Mouse (Mus musculus) liver, postnatal 0 days (tissue): ENCODE data around the gene Cog6. TPM values are rescaled to one million over a fixed set of nuclear protein-coding genes. Genes with fewer than 3 reads are reported as not detected.

Experiments
- ATAC-seq: fragments of 200-750 bp; cut with Nextera tagmentation; 2 replicates; pipeline ENCODE4 v1.8.0; 2017; ENCODE audit warnings: mild to moderate bottlenecking, moderate library complexity
- DNase-seq: peaks from one replicate; pipeline ENCODE4 v3.0.0-alpha.2; 2016
- H3K27ac ChIP-seq: fragments of 300-500 bp; sonication (generic); 2 replicates; pipeline ENCODE4 v1.5.1; 2014; ENCODE audit warnings: antibody characterized with exemption, moderate library complexity, mild to moderate bottlenecking, low read depth
- H3K27me3 ChIP-seq: fragments of 300-500 bp; sonication (generic); 2 replicates; pipeline ENCODE4 v1.6.1; 2014; ENCODE audit warnings: low read length, control low read depth, mixed read lengths; ENCODE audit not compliant: insufficient read depth
- H3K36me3 ChIP-seq: fragments of 300-500 bp; sonication (generic); replicated peaks from 2 replicates; pipeline ENCODE4 v1.6.1; 2014; ENCODE audit warnings: mild to moderate bottlenecking, control low read depth, low read length, moderate library complexity, mixed read lengths; ENCODE audit not compliant: insufficient read depth
- H3K4me1 ChIP-seq: fragments of 300-500 bp; sonication (generic); 2 replicates; pipeline ENCODE4 v1.6.1; 2014; ENCODE audit warnings: antibody characterized with exemption, mild to moderate bottlenecking, control low read depth; ENCODE audit not compliant: insufficient read depth
- H3K4me2 ChIP-seq: fragments of 300-500 bp; sonication (generic); 2 replicates; pipeline ENCODE4 v1.6.1; 2014; ENCODE audit warnings: low read depth, mild to moderate bottlenecking, low read length, moderate library complexity, mixed read lengths
- H3K4me3 ChIP-seq: fragments of 300-500 bp; sonication (generic); 2 replicates; pipeline ENCODE4 v1.5.1; 2014; ENCODE audit warnings: low read depth, low read length
- H3K9ac ChIP-seq: fragments of 300-500 bp; sonication (generic); replicated peaks from 2 replicates; pipeline ENCODE4 v1.6.1; 2014; ENCODE audit warnings: mild to moderate bottlenecking, moderate library complexity
- H3K9me3 ChIP-seq: fragments of 300-500 bp; sonication (generic); 2 replicates; pipeline ENCODE4 v1.6.1; 2016; ENCODE audit warnings: mild to moderate bottlenecking, control low read depth, low read length, mixed read lengths
- CTCF ChIP-seq: sonication (generic); IDR thresholded peaks from 2 replicates; pipeline ENCODE4 v1.5.1; 2016; ENCODE audit warnings: antibody characterized with exemption, low read depth
- EP300 ChIP-seq: IDR thresholded peaks from 2 replicates; pipeline ENCODE4 v1.6.1; 2016; ENCODE audit warnings: antibody characterized with exemption, low read depth, mild to moderate bottlenecking
- WGBS: fragments of 180-500 bp; shearing (Covaris S2); extraction: QIAGEN DNeasy Blood & Tissue Kit; methylation state at CpG from one replicate; pipeline ENCODE4 v1.1.7; 2014; ENCODE audit not compliant: insufficient replicate concordance; 5-methylcytosine and 5-hydroxymethylcytosine counted together
- polyA plus RNA-seq: library from polyadenylated mRNA; unstranded; fragments of >200 nt; fragmentation: Nextera tagmentation; extraction: Ambion mirVana; gene quantifications from 2 replicates; pipeline ENCODE4 v1.2.1, GENCODE M21; 2015

Cog6 gene
- polyA plus RNA-seq, 1 experiment from 2014 or later: 11.1 TPM

DNA sequence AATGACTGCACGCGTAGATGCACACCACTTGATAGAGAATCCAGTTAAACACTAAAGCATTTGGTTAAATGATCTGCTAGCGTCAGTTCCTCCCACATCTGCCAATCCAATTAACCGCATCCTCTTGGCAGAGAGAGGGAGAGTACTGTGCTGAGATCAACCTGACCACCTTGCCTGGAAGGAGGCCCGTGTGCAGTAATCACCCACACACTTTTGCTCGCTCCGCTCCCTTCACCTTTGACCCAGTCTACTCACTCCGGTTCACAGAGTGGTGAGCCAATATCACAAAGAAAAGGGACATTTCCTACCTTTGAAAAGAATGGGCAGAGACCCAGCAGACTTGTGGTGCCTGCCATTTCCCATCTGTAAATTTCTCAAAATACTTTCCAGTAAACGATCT is 62.4 kb downstream of the Cog6 start:
- Histone ChIP-seq H3K27me3 (no peaks in the 10 kb centered on the region), H3K4me3 (no peak overlapping the region), H3K4me2 (no peak overlapping the region), H3K27ac (no peak overlapping the region), H3K9ac (no peak overlapping the region), H3K9me3 (no peaks in the 10 kb centered on the region), H3K36me3 (no peaks in the 10 kb centered on the region), H3K4me1 (no peaks in the 10 kb centered on the region; the same call in 1 of the 2 replicates)
- TF ChIP-seq CTCF (no peak), EP300 (no peak)
- no peak for DNase-seq
- WGBS: 42% methylated on average over 9 of the region's 9 CpGs
- no peak for ATAC-seq

DNA sequence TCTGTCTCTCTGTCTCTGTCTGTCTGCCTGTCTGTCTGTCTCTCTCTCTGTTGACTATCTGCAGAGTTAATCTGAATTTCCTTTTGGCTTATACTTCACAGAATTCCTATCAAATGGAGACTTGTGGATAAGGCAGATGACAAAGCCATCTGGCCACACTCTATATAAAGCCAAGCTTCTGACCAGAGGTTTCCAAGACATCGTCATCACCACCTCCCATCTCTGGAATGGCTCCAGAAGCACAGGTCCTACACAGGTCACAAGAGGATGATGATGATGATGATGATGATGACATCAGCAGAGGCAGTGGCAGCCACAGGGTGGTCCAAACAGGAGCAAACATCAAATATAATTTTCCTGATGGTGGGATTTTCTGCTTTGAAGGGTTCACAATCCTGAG is 63.2 kb downstream of the Cog6 start:
- H3K4me3 ChIP-seq: no peak overlapping the region
- no peak overlapping the region for H3K9ac ChIP-seq
- 75% methylated on average over 1 of the region's 1 CpGs for WGBS
- H3K27me3 ChIP-seq: no peaks in the 10 kb centered on the region
- TF ChIP-seq EP300 (no peak), CTCF (no peak)
- no peak for DNase-seq
- no peaks in the 10 kb centered on the region for H3K9me3 ChIP-seq
- H3K27ac ChIP-seq: no peak overlapping the region
- no peaks in the 10 kb centered on the region; the same call in 1 of the 2 replicates for H3K4me1 ChIP-seq
- H3K4me2 ChIP-seq: no peak overlapping the region
- no peak for ATAC-seq
- H3K36me3 ChIP-seq: no peaks in the 10 kb centered on the region

DNA sequence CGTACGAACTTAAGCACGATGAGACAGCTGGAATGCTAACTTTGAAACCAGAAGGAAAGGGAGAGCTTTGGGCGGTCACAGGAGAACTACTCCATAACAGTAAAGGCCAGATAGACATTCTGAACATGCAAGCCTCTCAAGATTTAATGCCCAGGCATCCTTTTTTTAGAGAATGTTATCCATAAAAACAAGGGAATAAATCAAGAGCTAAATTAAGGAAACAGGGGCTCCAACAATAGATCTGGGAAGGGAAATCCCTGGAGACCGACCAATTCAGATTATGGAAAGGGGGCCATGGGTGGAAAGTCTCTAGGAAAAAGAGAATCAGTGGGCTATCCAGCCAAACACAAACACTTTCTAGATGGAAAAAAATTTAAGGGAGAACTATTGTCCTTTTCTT is 68.2 kb downstream of the Cog6 start:
- no peak overlapping the region for H3K4me3 ChIP-seq
- H3K27ac ChIP-seq: no peak overlapping the region
- WGBS: 76% methylated on average over 5 of the region's 5 CpGs
- no peaks in the 10 kb centered on the region for H3K36me3 ChIP-seq
- no peaks in the 10 kb centered on the region for H3K4me1 ChIP-seq
- H3K9ac ChIP-seq: no peak overlapping the region
- H3K4me2 ChIP-seq: no peak overlapping the region
- ATAC-seq (no peak), DNase-seq (no peak)
- no peaks in the 10 kb centered on the region for H3K9me3 ChIP-seq
- no peaks in the 10 kb centered on the region for H3K27me3 ChIP-seq
- TF ChIP-seq CTCF (no peak), EP300 (no peak)

DNA sequence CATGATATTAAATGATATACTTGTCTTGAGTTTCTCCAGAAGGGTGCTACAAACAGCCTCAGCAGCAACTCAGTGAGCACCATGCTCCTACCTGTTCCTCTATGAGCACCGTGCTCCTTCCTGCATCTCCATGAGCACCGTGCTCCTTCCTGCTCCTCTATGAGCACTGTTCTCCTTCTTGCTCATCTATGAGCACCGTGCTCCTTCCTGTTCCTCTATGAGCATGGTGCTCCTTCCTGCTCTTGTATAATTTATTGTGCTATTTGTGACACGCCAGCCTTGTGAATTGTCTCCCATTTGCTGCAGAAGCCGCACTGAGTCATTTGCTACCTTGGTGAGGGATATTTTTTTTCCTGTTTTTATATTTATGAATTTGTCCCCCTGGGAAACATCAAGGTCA is 69.6 kb downstream of the Cog6 start:
- Histone ChIP-seq H3K9me3 (no peaks in the 10 kb centered on the region), H3K27me3 (no peaks in the 10 kb centered on the region), H3K27ac (no peak overlapping the region), H3K36me3 (no peaks in the 10 kb centered on the region), H3K4me3 (no peak overlapping the region), H3K4me1 (no peaks in the 10 kb centered on the region), H3K9ac (no peak overlapping the region), H3K4me2 (no peak overlapping the region)
- TF ChIP-seq CTCF (no peak), EP300 (no peak)
- DNase-seq (no peak), ATAC-seq (no peak)
- 78% methylated on average over 5 of the region's 5 CpGs for WGBS

DNA sequence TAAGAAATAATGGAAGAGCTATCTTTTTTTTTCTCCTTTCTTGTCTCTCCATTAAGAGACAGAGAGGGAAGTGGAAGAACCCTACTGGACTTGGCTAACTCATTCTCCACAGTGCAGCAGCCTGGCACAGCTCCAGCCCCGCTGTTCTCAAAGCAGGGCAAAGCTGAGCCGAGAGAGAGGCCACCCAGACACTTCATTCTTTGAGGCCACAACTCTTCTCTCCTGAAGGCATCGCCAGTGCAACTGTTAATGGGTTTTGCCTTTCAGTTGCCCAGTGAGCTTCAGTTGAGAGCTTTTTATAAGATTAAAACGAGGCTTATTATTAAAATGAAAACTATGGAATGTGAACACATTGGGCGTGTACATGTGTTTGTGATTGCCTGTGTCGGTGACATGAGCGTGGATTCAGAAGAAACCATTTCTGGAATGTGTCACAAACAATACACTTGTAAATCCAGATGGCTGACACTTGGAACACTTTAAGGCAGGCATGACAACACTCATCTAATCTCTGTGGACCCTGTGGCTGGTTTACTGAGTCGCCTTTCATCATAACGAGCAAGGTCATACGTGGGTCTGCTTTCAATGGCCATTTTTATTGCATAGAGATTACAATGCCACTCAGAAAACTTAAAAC is 76.1 kb downstream of the Cog6 start:
- Histone ChIP-seq H3K27me3 (no peaks in the 10 kb centered on the region), H3K9ac (no peak overlapping the region), H3K27ac (no peak overlapping the region), H3K4me3 (no peak overlapping the region), H3K9me3 (no peaks in the 10 kb centered on the region), H3K36me3 (no peaks in the 10 kb centered on the region), H3K4me2 (no peak overlapping the region), H3K4me1 (no peaks in the 10 kb centered on the region)
- no peak for ATAC-seq
- TF ChIP-seq CTCF: no peak
- no peak for DNase-seq
- 65% methylated on average over 10 of the region's 10 CpGs for WGBS

DNA sequence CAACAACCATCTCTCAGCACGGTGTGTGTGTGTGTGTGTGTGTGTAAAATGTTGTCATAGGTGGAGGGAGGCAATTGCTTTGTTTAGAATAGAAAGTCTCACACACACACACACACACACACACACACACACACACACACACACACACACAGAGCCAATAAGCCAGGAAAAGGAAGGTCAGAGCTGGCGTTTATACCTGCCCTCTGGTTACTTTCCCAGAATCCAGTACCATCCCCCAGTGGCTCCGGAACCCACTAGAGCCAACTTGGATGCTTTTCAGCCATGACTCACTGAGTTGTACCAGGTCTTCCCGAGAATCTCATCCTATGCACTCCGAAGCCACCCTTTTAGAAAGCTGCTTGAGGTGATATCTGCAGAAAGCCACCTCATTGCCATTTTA is 78.6 kb downstream of the Cog6 start:
- DNase-seq (no peak), ATAC-seq (no peak)
- Histone ChIP-seq H3K9me3 (no peaks in the 10 kb centered on the region), H3K27ac (no peak overlapping the region), H3K9ac (no peak overlapping the region), H3K4me3 (no peak overlapping the region), H3K36me3 (no peaks in the 10 kb centered on the region), H3K4me1 (no peaks in the 10 kb centered on the region), H3K27me3 (no peaks in the 10 kb centered on the region), H3K4me2 (no peak overlapping the region)
- 54% methylated on average over 5 of the region's 5 CpGs for WGBS
- TF ChIP-seq EP300: no peak
- no peak for TF ChIP-seq CTCF
